Mouse (Mus musculus): ENCODE data around the gene B230217C12Rik. TPM values are rescaled to one million over a fixed set of nuclear protein-coding genes. Genes with fewer than 3 reads are reported as not detected.

The B230217C12Rik gene
- total RNA-seq, 2 experiments from 2014 or later, result 1.7 TPM; not detected in 1

GRCm38 (mm10) chr11:97808093-97808492, 32.5 kb upstream of the B230217C12Rik start:
- ATAC-seq (replicated peaks; ENCODE audit: low FRiP score, low TSS enrichment, poor library complexity, severe bottlenecking), result no peak

DNA sequence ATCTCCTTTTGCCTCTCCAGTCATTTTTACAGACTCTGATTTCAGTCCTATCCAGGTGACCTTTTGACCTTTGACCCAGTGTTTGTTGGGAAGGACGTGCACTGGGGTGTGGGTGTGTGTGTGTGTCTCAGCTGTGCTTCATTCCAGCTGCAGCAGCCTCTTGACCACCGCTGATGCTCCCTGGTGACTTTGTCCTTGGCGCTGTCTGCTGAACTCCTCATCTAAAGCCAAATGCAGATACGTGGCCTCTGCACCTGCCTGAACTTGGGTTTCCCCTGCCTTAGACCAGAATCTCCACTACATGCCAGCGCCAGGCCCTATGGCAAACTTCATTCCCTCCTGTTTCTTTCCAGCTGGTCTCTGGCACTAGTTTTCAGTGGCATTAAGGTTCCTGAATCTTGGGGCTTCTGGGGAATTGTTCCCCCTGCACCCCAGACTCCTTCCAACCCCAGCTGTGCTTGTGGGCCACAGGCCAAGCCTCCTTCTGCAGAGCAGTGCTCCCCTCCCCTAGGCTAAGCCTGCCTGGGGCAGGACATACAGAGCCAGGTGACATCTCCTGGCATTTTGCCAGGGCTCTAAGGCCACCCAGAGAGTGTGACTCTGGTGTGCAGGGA, 31.9 kb upstream of the B230217C12Rik start:
- no peak for ATAC-seq (replicated peaks; ENCODE audit: low FRiP score, low TSS enrichment, poor library complexity, severe bottlenecking)

GRCm38 (mm10) chr11:97809235-97810121, 31.1 kb upstream of the B230217C12Rik start:
- no peak for ATAC-seq (replicated peaks; ENCODE audit: low FRiP score, low TSS enrichment, poor library complexity, severe bottlenecking)

DNA sequence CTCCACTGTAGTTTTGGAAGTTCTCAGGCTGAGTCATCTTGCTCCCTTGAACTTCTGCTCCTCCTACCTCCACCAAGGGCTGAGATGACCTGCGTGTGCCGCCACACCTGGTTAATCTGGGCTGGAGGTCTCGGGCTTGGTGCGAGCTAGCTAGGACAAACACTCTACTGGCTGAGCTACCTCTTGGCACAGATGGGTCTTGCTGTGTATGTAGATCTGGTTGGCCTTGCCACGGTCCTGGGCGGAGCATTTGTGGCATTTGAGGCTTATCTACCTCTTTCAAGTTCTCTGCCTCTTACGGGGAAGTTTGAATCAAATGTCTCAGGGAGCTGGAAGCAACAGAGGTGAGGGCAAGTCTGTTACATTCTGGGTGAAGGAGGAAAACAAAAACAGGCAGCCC, 30.2 kb upstream of the B230217C12Rik start:
- ATAC-seq (replicated peaks; ENCODE audit: low FRiP score, low TSS enrichment, poor library complexity, severe bottlenecking), result peak; percentile 53

- ATAC-seq (replicated peaks; ENCODE audit: low FRiP score, low TSS enrichment, poor library complexity, severe bottlenecking), result no peak
Observed at GRCm38 (mm10) chr11:97810970-97811369, 29.6 kb upstream of the B230217C12Rik start.

- ATAC-seq (replicated peaks; ENCODE audit: low FRiP score, low TSS enrichment, poor library complexity, severe bottlenecking), result no peak
Observed at GRCm38 (mm10) chr11:97811569-97812362, 28.8 kb upstream of the B230217C12Rik start.

DNA sequence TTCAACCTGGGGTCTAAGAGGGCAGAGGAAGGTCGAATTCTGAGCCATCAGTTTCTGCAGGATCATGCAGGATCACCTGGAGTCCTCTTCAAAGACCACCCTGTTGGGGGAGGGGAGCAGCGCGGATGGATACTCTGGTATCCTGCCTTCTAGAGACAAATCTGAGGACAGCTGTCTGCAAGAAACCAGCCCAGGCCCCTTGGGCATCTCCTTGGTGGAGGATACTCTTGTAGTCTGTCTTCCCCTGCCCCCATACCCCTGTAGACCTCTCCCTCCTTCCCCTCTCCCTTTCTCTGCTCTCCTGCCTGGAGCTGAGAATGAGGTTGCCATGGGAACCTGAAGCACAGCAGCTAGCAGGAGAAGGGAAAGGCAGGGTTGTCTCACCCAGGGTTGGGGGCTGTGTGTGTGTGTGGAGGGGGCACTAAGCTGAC, 28.1 kb upstream of the B230217C12Rik start:
- ATAC-seq (replicated peaks; ENCODE audit: low FRiP score, low TSS enrichment, poor library complexity, severe bottlenecking), result no peak

DNA sequence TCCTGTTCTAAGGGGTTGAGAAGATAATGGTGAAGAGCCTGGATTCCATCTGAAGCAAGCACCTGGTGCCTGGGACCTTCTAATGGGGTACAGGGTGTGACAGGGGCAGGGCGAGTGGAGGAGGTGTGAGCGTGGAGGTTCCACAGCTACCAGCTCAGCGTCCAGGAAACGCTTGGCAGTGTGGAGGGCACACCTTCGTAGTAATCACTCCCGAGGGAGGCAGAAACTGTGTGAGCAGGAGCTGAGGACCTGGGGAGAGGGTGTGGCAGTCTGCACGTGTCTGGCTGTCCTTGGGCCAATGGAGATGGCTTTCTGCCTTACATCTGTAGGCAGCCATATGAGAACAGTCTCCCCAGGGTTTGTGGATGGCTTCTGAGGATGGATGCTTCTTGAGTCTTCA, 27.5 kb upstream of the B230217C12Rik start:
- no peak for ATAC-seq (replicated peaks; ENCODE audit: low FRiP score, low TSS enrichment, poor library complexity, severe bottlenecking)

DNA sequence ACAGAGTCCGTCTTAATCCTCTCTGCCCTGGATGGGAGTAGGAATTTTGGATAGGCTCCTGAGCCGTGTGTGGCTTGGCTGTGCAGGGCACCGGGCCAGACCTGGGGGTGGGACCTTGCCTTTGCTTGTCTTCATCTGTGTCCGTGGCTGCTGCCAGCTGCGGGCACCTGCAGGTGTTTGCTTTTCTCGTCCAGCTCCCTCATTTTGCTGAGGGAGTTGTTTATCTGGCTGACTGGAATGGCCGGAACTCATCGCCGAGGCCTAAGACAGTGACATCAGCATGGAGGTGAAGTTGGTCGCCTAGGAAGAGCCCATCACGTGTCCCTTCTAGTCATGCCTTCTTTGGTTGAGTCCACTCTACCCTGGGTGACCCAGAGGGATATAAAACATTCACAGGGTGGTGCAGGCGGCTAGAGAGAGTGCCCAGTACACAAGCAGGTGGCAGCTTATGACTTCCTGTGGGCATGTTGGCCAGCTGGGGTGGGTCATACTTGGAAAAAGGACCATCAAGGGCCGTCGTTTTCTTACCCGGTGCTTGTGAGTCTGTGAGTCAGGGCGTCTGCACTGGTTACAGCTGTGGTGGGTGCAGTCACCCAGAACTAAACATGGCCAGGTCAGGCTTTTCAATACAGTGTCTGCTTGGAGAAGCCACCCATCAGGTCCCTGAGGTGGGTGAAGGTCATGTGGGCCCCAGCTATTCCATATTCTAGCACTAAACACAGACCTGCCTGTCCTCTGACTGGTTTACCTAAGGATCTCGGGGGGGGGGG, 26.6 kb upstream of the B230217C12Rik start:
- no peak for ATAC-seq (replicated peaks; ENCODE audit: low FRiP score, low TSS enrichment, poor library complexity, severe bottlenecking)

GRCm38 (mm10) chr11:97815736-97816135, 24.8 kb upstream of the B230217C12Rik start:
- no peak for ATAC-seq (replicated peaks; ENCODE audit: low FRiP score, low TSS enrichment, poor library complexity, severe bottlenecking)

GRCm38 (mm10) chr11:97816176-97816575, 24.4 kb upstream of the B230217C12Rik start:
- no peak for ATAC-seq (replicated peaks; ENCODE audit: low FRiP score, low TSS enrichment, poor library complexity, severe bottlenecking)

GRCm38 (mm10) chr11:97816916-97817315, 23.7 kb upstream of the B230217C12Rik start:
- no peak for ATAC-seq (replicated peaks; ENCODE audit: low FRiP score, low TSS enrichment, poor library complexity, severe bottlenecking)

- ATAC-seq (replicated peaks; ENCODE audit: low FRiP score, low TSS enrichment, poor library complexity, severe bottlenecking), result peak; percentile 56; the same call in 1 of the 2 replicates
Observed at GRCm38 (mm10) chr11:97817379-97817778, 23.2 kb upstream of the B230217C12Rik start.

DNA sequence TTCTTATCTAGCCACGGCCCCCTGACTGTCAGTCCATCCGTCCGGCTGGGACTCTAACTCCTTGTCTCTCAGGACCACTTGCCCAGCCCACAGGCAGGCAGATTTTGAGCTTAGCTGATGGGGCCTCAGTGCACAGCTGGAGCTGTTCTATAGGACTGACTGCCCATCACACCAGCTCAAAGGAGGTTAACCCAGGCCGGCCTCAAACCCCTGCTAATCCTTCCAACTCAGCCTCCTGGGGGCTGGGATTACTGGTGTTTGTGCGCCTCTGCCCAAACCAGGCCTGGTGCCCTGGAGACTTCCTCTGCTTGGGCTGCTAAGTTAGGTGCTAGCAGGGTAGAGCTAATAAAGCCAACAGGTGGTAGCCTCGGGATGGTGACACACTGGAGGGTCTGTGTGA, 22.6 kb upstream of the B230217C12Rik start:
- no peak for ATAC-seq (replicated peaks; ENCODE audit: low FRiP score, low TSS enrichment, poor library complexity, severe bottlenecking)

GRCm38 (mm10) chr11:97818571-97818970, 22.0 kb upstream of the B230217C12Rik start:
- ATAC-seq (replicated peaks; ENCODE audit: low FRiP score, low TSS enrichment, poor library complexity, severe bottlenecking), result no peak

- ATAC-seq (replicated peaks; ENCODE audit: low FRiP score, low TSS enrichment, poor library complexity, severe bottlenecking), result no peak
Observed at GRCm38 (mm10) chr11:97819102-97819501, 21.5 kb upstream of the B230217C12Rik start.

DNA sequence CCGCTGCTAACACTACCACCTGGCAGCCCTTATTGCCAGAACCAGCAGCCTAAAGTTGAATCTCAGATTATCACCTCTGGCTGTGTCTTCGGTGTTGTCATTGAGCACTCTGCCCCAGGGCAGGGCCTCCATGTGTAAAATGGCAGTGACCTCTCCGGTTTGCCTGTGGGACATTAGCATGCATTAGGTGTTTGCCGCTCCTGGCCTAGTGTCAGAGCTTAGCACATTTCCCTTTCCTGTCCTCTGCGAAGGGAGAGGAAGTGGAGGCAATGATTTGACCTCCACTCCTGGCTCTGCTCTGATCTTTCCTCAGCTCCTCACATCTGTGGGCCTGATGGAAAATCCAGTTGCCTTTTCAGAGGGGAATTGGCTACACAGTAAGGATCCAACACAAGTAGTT, 20.7 kb upstream of the B230217C12Rik start:
- ATAC-seq (replicated peaks; ENCODE audit: low FRiP score, low TSS enrichment, poor library complexity, severe bottlenecking), result no peak

DNA sequence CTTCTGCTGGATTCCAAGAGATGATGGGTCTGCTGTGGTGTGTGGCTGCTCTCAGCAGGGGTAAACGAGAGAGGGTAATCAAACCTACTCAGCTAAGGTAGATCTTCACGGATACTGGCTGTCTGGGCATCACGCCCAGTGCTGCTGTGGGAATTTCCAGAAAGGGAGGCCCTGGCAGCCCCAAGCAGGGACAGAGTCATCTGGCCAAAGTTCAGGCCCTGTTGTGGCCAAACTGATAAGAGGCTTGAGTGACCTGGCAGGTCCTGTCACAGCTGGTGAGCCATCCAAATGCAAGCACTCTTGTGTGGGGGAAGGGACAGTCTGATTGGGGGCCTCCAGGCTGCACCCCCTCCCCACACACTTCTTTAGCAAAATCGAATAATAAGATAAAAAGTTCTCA, 19.7 kb upstream of the B230217C12Rik start:
- ATAC-seq (replicated peaks; ENCODE audit: low FRiP score, low TSS enrichment, poor library complexity, severe bottlenecking), result no peak

- no peak for ATAC-seq (replicated peaks; ENCODE audit: low FRiP score, low TSS enrichment, poor library complexity, severe bottlenecking)
Observed at GRCm38 (mm10) chr11:97821401-97822064, 19.0 kb upstream of the B230217C12Rik start.

Data from megakaryocyte-erythroid progenitor cell, adult 5-6 weeks (primary cell).